Mouse (Mus musculus) MEL (cell line): ENCODE results near the gene Tlr6.

ENCODE experiments used
- CTCF ChIP-seq, 3 experiments: IDR thresholded peaks in 2 of 3; conservative IDR thresholded peaks in 1 of 3; 2 replicates each; pipeline ENCODE4 v1.5.1; 2011 to 2012; ENCODE audit warnings: low read length in 3 of 3, low read depth in 2 of 3, mild to moderate bottlenecking in 2 of 3, improper control_type of control experiment in 1 of 3, inconsistent platforms in 1 of 3, mixed read lengths in 1 of 3, moderate library complexity in 1 of 3; ENCODE audit not compliant: control insufficient read depth in 1 of 3, insufficient read depth in 1 of 3, poor library complexity in 1 of 3, severe bottlenecking in 1 of 3
- MXI1 ChIP-seq: IDR thresholded peaks from 2 replicates; pipeline ENCODE4 v1.6.1; 2011; ENCODE audit warnings: mild to moderate bottlenecking, low read depth, low read length, improper control_type of control experiment
- MYC ChIP-seq: IDR thresholded peaks from 2 replicates; pipeline ENCODE4 v1.6.1; 2011; ENCODE audit warnings: low read depth, mild to moderate bottlenecking, low read length, improper control_type of control experiment, moderate library complexity
- RCOR1 ChIP-seq: IDR thresholded peaks from 2 replicates; pipeline ENCODE4 v1.6.1; 2012; ENCODE audit warnings: low read depth, mild to moderate bottlenecking, inconsistent platforms, low read length, improper control_type of control experiment
- UBTF ChIP-seq: IDR thresholded peaks from 2 replicates; pipeline ENCODE4 v1.6.1; 2012; ENCODE audit warnings: low read depth, mild to moderate bottlenecking, inconsistent platforms, low read length, improper control_type of control experiment, moderate library complexity, borderline replicate concordance; ENCODE audit not compliant: insufficient read depth
- USF1 ChIP-seq: IDR thresholded peaks from 2 replicates; pipeline ENCODE4 v1.6.1; 2014; ENCODE audit warnings: low read depth, mild to moderate bottlenecking, inconsistent platforms, low read length, improper control_type of control experiment, moderate library complexity
- USF2 ChIP-seq, 2 experiments: IDR thresholded peaks; 2 replicates each; pipeline ENCODE4 v1.6.1; 2011 to 2012; ENCODE audit warnings: improper control_type of control experiment in 2 of 2, low read length in 2 of 2, borderline replicate concordance in 1 of 2, inconsistent platforms in 1 of 2, low read depth in 1 of 2, mild to moderate bottlenecking in 1 of 2; ENCODE audit not compliant: insufficient read depth in 1 of 2
- ZMIZ1 ChIP-seq: IDR thresholded peaks from 2 replicates; pipeline ENCODE4 v1.6.1; 2012; ENCODE audit warnings: low read depth, mild to moderate bottlenecking, inconsistent platforms, low read length, improper control_type of control experiment, moderate library complexity

GRCm38 (mm10) chr5:64917721-64918120, 42.2 kb downstream of the Tlr6 start:
- TF ChIP-seq CTCF (IDR thresholded peaks at IDR 0.05 in 2 of 3, conservative IDR thresholded peaks at IDR 0.05 in 1 of 3; ENCODE audit: control insufficient read depth in 1 of 3, insufficient read depth in 1 of 3, low read depth in 2 of 3, low read length in 3 of 3, poor library complexity in 1 of 3, severe bottlenecking in 1 of 3) (no peak), USF1 (no peak), MXI1 (no peak), USF2 (IDR thresholded peaks at IDR 0.05; ENCODE audit: borderline replicate concordance in 1 of 2, insufficient read depth in 1 of 2, low read depth in 1 of 2, low read length in 2 of 2) (no peak), MYC (no peak), UBTF (no peak), RCOR1 (no peak), ZMIZ1 (no peak)
